Mouse (Mus musculus): ENCODE data around the gene Ttc16. TPM values are rescaled to one million over a fixed set of nuclear protein-coding genes. Genes with fewer than 3 reads are reported as not detected.
A peak's percentile ranks its signal among the peaks of the same experiment; 100 is the strongest.

Ttc16 gene
- total RNA-seq, 2 experiments from 2014 or later: 0.13 TPM; not detected in 1

GRCm38 (mm10) chr2:32744272-32744982 lies 31.0 kb downstream of the Ttc16 start:
- no peak for DNase-seq

- no peak for DNase-seq
These were observed 33.3 kb downstream of the Ttc16 start for GRCm38 (mm10) chr2:32742173-32742531.

- DNase-seq: peak in 1 of 2 experiments; percentile 68
These were observed 33.9 kb downstream of the Ttc16 start for GRCm38 (mm10) chr2:32741273-32742172.

- no peak for DNase-seq
These were observed 34.5 kb downstream of the Ttc16 start, which contains the start of gene 6330409D20Rik for GRCm38 (mm10) chr2:32740916-32741272. Gene 6330409D20Rik (minus strand): TSS chr2:32741016.

GRCm38 (mm10) chr2:32739311-32739710 lies 36.1 kb downstream of the Ttc16 start:
- DNase-seq: no peak

- no peak for DNase-seq
These were observed 38.4 kb downstream of the Ttc16 start for GRCm38 (mm10) chr2:32737008-32737407.

GRCm38 (mm10) chr2:32736306-32736829 lies 39.1 kb downstream of the Ttc16 start:
- DNase-seq: no peak

- DNase-seq: peak; percentile 78 to 93
These were observed 40.5 kb downstream of the Ttc16 start for GRCm38 (mm10) chr2:32734933-32735332.

GRCm38 (mm10) chr2:32734480-32734879 lies 41.0 kb downstream of the Ttc16 start:
- peak in 1 of 2 experiments; percentile 46 for DNase-seq

GRCm38 (mm10) chr2:32732695-32733094 lies 42.7 kb downstream of the Ttc16 start:
- peak in 1 of 2 experiments; percentile 69 for DNase-seq

- no peak for DNase-seq
These were observed 43.5 kb downstream of the Ttc16 start for GRCm38 (mm10) chr2:32731911-32732310.

- no peak for DNase-seq
These were observed 44.6 kb downstream of the Ttc16 start for GRCm38 (mm10) chr2:32730854-32731253.

GRCm38 (mm10) chr2:32729547-32729946 lies 45.9 kb downstream of the Ttc16 start:
- no peak for DNase-seq

GRCm38 (mm10) chr2:32728463-32728862 lies 47.0 kb downstream of the Ttc16 start:
- DNase-seq: peak; percentile 65 to 91

GRCm38 (mm10) chr2:32727435-32727834 lies 48.0 kb downstream of the Ttc16 start:
- peak; percentile 98 to 99 for DNase-seq

- DNase-seq: no peak
These were observed 50.3 kb downstream of the Ttc16 start for GRCm38 (mm10) chr2:32724832-32725790.

- no peak for DNase-seq
These were observed 51.3 kb downstream of the Ttc16 start for GRCm38 (mm10) chr2:32724149-32724548.

- no peak for DNase-seq
These were observed 52.9 kb downstream of the Ttc16 start for GRCm38 (mm10) chr2:32722581-32722980.

GRCm38 (mm10) chr2:32722046-32722445 lies 53.4 kb downstream of the Ttc16 start:
- no peak for DNase-seq

GRCm38 (mm10) chr2:32720681-32721229 lies 54.7 kb downstream of the Ttc16 start, which contains the start of gene Sh2d3c:
Gene Sh2d3c (plus strand): TSS chr2:32721055.
- peak in 1 of 2 experiments; percentile 43 for DNase-seq

GRCm38 (mm10) chr2:32720053-32720452 lies 55.4 kb downstream of the Ttc16 start:
- DNase-seq: no peak

Measured in heart, adult 18-20 months (tissue).